Mouse (Mus musculus): ENCODE results near the gene Eng. TPM values are rescaled to one million over a fixed set of nuclear protein-coding genes. Genes with fewer than 3 reads are reported as not detected.

Gene Eng
- polyA plus RNA-seq, 1 experiment from 2014 or later, result 82.1 TPM

- WGBS, result 5% methylated on average over 25 of the region's 25 CpGs
- ATAC-seq (replicated peaks; ENCODE audit: low FRiP score), result peak; percentile 61
- 0 out of 2 replicates have a peak overlapping the region, but pooled peaks have one; percentile 11 for H3K9ac ChIP-seq
- no peaks in the 10 kb centered on the region for H3K27me3 ChIP-seq
- peak overlapping the region; percentile 79 for H3K4me3 ChIP-seq (replicated peaks)
- H3K4me2 ChIP-seq, result peak overlapping the region; percentile 98
- no peaks in the 10 kb centered on the region for H3K9me3 ChIP-seq (replicated peaks)
- H3K27ac ChIP-seq, result peak overlapping the region; percentile 84
- peaks cover 46% of the 10 kb centered on the region for H3K4me1 ChIP-seq
- H3K36me3 ChIP-seq, result peaks cover 13% of the 10 kb centered on the region
Measured at GRCm38 (mm10) chr2:32608141-32608777, 38.1 kb upstream of the Eng start.

- Histone ChIP-seq H3K27me3 (no peaks in the 10 kb centered on the region), H3K4me2 (peak overlapping the region; percentile 98), H3K27ac (peak overlapping the region; percentile 84), H3K9me3 (replicated peaks) (no peaks in the 10 kb centered on the region), H3K9ac (0 out of 2 replicates have a peak overlapping the region, but pooled peaks have one; percentile 11), H3K4me1 (peaks cover 46% of the 10 kb centered on the region), H3K4me3 (replicated peaks) (peak overlapping the region; percentile 79), H3K36me3 (peaks cover 16% of the 10 kb centered on the region)
- 39% methylated on average over 18 of the region's 18 CpGs for WGBS
- peak; percentile 21; the same call in 1 of the 2 replicates for ATAC-seq (replicated peaks; ENCODE audit: low FRiP score)
Measured at GRCm38 (mm10) chr2:32608778-32609435, 37.5 kb upstream of the Eng start.

GRCm38 (mm10) chr2:32610610-32611229 is 35.7 kb upstream of the Eng start:
- H3K4me1 ChIP-seq, result peaks cover 46% of the 10 kb centered on the region
- 17% methylated on average over 23 of the region's 23 CpGs for WGBS
- no peaks in the 10 kb centered on the region for H3K27me3 ChIP-seq
- peaks cover 28% of the 10 kb centered on the region for H3K36me3 ChIP-seq
- ATAC-seq (replicated peaks; ENCODE audit: low FRiP score), result no peak
- no peak overlapping the region; the same call in 1 of the 2 replicates for H3K9ac ChIP-seq
- peak overlapping the region; percentile 49 for H3K4me3 ChIP-seq (replicated peaks)
- H3K4me2 ChIP-seq, result peak overlapping the region; percentile 70
- no peaks in the 10 kb centered on the region for H3K9me3 ChIP-seq (replicated peaks)
- peak overlapping the region; percentile 30 for H3K27ac ChIP-seq

- no peak overlapping the region for H3K9ac ChIP-seq
- WGBS, result 75% methylated on average over 26 of the region's 26 CpGs
- no peak overlapping the region for H3K4me3 ChIP-seq (replicated peaks)
- H3K4me2 ChIP-seq, result no peak overlapping the region
- H3K4me1 ChIP-seq, result peaks cover 36% of the 10 kb centered on the region
- H3K27me3 ChIP-seq, result no peaks in the 10 kb centered on the region
- H3K27ac ChIP-seq, result no peak overlapping the region
- H3K36me3 ChIP-seq, result peaks cover 41% of the 10 kb centered on the region
- no peak for ATAC-seq (replicated peaks; ENCODE audit: low FRiP score)
- 0 out of 2 replicates have a peak, but pooled peaks cover under 1% of the 10 kb centered on the region for H3K9me3 ChIP-seq (replicated peaks)
Measured at GRCm38 (mm10) chr2:32612274-32612673, 34.1 kb upstream of the Eng start.

- no peak for ATAC-seq (replicated peaks; ENCODE audit: low FRiP score)
- WGBS, result 95% methylated on average over 1 of the region's 1 CpGs
- Histone ChIP-seq H3K27ac (no peak overlapping the region), H3K9ac (no peak overlapping the region), H3K27me3 (no peaks in the 10 kb centered on the region), H3K4me3 (replicated peaks) (no peak overlapping the region), H3K36me3 (peaks cover 48% of the 10 kb centered on the region), H3K9me3 (replicated peaks) (peaks cover 4% of the 10 kb centered on the region; the same call in 1 of the 2 replicates), H3K4me2 (no peak overlapping the region), H3K4me1 (peaks cover 42% of the 10 kb centered on the region)
Measured at GRCm38 (mm10) chr2:32617109-32617508, 29.3 kb upstream of the Eng start.

DNA sequence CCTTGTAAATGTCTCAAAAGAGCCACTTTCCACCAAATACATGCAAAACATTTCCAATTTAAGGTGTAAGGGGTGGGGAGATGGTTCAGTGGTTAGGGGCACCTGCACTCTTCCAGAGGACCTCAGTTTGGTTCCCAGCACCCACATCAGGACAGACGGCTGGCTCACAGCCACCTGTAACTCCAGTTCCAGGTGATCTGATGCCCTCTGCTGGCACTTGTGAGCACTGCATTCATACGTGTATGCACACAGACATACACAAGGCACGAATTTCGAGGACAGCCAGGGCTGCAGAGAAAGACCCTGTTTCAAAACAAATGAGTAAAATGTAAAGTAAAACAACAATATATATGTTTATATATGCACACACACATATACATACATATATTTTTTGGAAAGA is 28.8 kb upstream of the Eng start:
- 93% methylated on average over 4 of the region's 4 CpGs for WGBS
- ATAC-seq (replicated peaks; ENCODE audit: low FRiP score), result no peak
- peaks cover 43% of the 10 kb centered on the region for H3K36me3 ChIP-seq

DNA sequence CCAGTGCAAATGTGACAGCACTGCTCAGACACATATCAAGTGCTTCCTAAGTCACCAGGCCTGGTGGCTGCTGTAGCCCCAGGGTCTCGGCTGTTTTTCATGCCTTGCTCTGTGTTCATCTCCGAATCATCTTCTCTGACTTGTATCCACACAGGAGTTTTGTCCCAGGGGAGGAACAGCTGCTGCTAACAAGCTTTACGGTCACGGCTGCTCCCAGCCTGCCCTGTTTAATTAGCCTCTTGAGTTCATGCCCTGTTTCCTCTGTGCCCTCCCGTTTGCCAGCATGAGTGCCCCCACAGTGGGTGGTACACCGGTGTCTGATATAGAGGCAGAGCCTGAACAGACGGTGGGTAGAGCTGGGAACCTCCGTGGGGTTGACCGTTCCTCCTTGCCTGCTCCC is 28.3 kb upstream of the Eng start:
- peaks cover 40% of the 10 kb centered on the region for H3K36me3 ChIP-seq
- H3K27me3 ChIP-seq, result no peaks in the 10 kb centered on the region
- ATAC-seq (replicated peaks; ENCODE audit: low FRiP score), result no peak
- no peak overlapping the region for H3K27ac ChIP-seq
- peaks cover 44% of the 10 kb centered on the region for H3K4me1 ChIP-seq
- WGBS, result 60% methylated on average over 9 of the region's 9 CpGs
- H3K9me3 ChIP-seq (replicated peaks), result peaks cover 4% of the 10 kb centered on the region; the same call in 1 of the 2 replicates
- H3K4me2 ChIP-seq, result no peak overlapping the region
- no peak overlapping the region for H3K9ac ChIP-seq
- no peak overlapping the region for H3K4me3 ChIP-seq (replicated peaks)

More for the DNA sequence above, 28.8 kb upstream of the Eng start:
- no peak overlapping the region for H3K4me3 ChIP-seq (replicated peaks)
- no peak overlapping the region for H3K27ac ChIP-seq
- no peaks in the 10 kb centered on the region for H3K27me3 ChIP-seq
- no peak overlapping the region for H3K9ac ChIP-seq
- peaks cover 44% of the 10 kb centered on the region for H3K4me1 ChIP-seq
- peaks cover 4% of the 10 kb centered on the region; the same call in 1 of the 2 replicates for H3K9me3 ChIP-seq (replicated peaks)
- no peak overlapping the region for H3K4me2 ChIP-seq

DNA sequence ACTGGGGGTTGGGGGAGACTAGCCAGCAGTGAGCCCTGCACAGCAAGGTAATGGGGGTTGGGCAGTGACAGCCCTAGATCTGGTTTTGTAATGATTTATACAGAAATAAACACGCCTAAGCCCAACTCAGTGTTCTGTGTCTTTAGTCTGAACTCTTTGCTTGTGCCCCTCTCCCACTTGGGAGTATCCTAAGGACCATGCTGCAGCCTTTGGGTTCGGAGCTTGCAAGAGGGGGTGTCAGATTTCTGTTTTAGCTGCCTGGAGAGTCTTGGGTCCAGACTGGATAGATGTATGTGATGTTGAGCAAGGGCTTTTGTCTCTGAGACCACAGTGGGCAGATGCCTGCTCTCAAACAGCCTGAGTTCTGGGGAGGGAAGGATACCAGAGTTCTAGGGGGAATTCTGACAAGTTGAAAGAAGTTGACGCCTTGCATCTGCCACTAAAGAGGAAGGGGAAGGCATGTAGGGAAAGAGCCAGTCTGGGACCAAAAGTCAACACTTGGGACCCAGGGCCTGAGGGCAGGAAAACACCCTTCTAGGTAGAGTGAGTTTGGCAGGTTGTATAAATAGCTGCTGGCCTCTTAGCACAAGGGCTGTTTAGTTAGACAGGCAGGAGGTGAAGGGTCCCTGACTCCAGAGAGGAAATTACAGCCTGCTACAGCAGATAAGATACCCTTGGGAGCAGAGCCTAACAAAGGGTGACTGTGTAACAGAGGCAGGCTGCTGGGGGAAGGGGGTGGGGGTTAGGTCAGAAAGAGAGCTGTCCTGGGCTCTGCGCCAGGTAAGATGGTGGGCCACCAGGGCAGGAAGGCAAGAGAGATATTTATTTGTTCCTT is 25.5 kb upstream of the Eng start:
- Histone ChIP-seq H3K27ac (peak overlapping the region; percentile 92), H3K4me1 (peaks cover 64% of the 10 kb centered on the region), H3K27me3 (no peaks in the 10 kb centered on the region), H3K36me3 (peaks cover 21% of the 10 kb centered on the region), H3K4me2 (peak overlapping the region; percentile 34; the same call in 1 of the 2 replicates), H3K9me3 (replicated peaks) (peaks cover 4% of the 10 kb centered on the region; the same call in 1 of the 2 replicates), H3K4me3 (replicated peaks) (no peak overlapping the region), H3K9ac (0 out of 2 replicates have a peak overlapping the region, but pooled peaks have one; percentile 15)
- ATAC-seq (replicated peaks; ENCODE audit: low FRiP score), result peak; percentile 65
- 9% methylated on average over 4 of the region's 4 CpGs for WGBS

DNA sequence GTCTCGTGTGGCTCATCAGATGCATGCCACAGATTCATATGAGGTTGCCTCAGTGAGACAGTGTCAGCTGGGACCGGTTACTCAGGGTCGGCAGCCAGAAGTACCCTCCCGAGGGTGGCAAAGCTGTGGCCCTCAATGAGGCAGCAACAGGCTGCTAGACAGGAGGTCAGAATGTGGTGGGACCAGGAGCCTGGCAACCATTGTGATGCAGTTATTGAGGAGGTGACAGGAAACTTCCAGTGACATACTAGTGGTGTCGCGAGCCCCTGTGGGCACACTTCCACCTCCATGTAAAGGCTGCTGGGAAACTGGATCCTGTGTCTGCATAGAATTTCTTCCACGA is 24.9 kb upstream of the Eng start, which contains the start of gene Ak1:
Ak1 (plus strand) TSS at position 242 of the 343 bp plus-strand sequence.
- H3K4me1 ChIP-seq, result peaks cover 69% of the 10 kb centered on the region
- 0 out of 2 replicates have a peak within 1 kb of the TSS, but pooled peaks have one; percentile 15 for H3K9ac ChIP-seq
- peaks cover 16% of the 10 kb centered on the region for H3K36me3 ChIP-seq
- H3K27me3 ChIP-seq, result no peaks in the 10 kb centered on the region
- H3K4me3 ChIP-seq (replicated peaks), result no peak within 1 kb of the TSS
- H3K4me2 ChIP-seq, result peak within 1 kb of the TSS; percentile 34
- WGBS, result 20% methylated on average over 7 of the region's 7 CpGs
- ATAC-seq (replicated peaks; ENCODE audit: low FRiP score), result 0 out of 2 replicates have a peak, but pooled peaks have one; percentile 4
- peaks cover 4% of the 10 kb centered on the region; the same call in 1 of the 2 replicates for H3K9me3 ChIP-seq (replicated peaks)
- peak within 1 kb of the TSS; percentile 92 for H3K27ac ChIP-seq

DNA sequence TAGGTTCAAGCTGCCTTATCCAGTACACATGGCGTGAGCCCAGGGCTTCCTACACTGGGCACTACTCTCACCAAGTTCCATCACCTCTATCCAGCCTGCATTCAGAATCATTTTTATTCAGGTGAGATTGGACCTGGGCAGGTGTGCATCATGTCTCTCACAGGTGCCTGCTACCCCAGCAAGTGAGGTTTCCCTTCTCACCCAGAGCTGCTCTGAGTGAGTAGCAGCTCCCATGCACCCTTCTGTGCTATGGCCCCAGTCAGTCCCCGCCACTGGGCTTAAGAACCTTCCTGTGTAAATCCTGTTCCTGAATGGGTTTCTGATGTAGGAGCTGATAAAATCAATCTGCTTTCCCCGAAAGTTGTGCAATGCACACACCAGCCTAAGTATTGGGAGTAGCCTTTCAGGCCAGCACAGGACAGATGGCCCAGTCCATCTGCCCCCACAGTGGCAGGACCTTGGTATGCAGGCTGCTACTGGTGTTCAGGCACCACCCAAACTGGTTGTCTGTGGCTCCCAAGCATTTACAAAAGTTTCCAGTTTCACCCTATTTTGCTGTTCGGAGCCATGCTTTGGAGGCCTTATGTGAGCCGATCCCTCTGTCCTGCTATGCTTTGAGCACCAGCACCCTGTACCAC is 22.2 kb upstream of the Eng start:
- 75% methylated on average over 5 of the region's 5 CpGs for WGBS
- H3K27ac ChIP-seq, result peak overlapping the region; percentile 88

More for the DNA sequence above, 22.2 kb upstream of the Eng start:
- no peak overlapping the region for H3K4me3 ChIP-seq (replicated peaks)
- ATAC-seq (replicated peaks; ENCODE audit: low FRiP score), result no peak
- H3K4me1 ChIP-seq, result peaks cover 83% of the 10 kb centered on the region
- H3K9ac ChIP-seq, result no peak overlapping the region
- H3K36me3 ChIP-seq, result no peaks in the 10 kb centered on the region
- H3K9me3 ChIP-seq (replicated peaks), result no peaks in the 10 kb centered on the region
- no peak overlapping the region for H3K4me2 ChIP-seq
- no peaks in the 10 kb centered on the region for H3K27me3 ChIP-seq
